Mouse (Mus musculus) CD8-positive naive resting alpha-beta T cell, adult 2 months (primary cell): ENCODE measurements around the gene Utrn.

Experiments used
- DNase-seq, 2 experiments: peaks; one replicate each; pipeline ENCODE4 v3.0.0; 2022; ENCODE audit warnings: low read depth in 2 of 2, low spot score in 2 of 2

Gene Utrn

DNA sequence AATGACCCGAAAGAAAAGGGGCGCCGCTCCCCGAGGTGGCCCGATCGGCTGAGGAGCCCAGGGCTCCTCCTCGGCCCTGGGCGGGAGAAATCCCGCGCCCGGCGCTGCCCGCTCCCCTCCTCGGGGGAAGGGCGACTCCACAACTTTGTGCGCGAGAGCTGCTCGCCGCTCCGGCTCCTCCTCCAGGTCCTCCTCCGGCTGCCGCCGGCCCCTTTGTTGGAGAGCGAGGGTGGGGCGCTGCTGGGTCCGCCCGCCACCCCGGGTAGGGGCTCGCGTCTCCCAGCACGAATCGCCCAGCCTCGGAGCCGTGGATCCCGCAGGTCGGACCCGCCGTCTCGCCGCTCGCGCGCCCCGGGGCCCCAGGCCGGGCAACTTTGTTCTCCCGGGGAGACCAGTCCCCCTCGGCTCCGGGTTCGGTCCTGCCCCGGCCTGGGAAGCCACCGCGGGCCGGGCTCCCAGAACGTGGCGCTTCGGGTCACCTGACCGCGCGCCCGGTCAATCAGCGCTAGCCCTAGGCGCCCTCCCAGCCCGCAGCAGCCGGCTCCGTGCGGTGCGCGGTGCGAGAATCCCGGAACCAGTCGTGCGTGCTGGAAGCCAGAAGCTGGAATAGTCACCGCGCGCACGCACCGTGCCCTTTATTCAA, at the start of gene Utrn:
TSS of gene Utrn (minus strand) at position 337 of the 643 bp plus-strand sequence.
- DNase-seq: peak; percentile 35 to 36

DNA sequence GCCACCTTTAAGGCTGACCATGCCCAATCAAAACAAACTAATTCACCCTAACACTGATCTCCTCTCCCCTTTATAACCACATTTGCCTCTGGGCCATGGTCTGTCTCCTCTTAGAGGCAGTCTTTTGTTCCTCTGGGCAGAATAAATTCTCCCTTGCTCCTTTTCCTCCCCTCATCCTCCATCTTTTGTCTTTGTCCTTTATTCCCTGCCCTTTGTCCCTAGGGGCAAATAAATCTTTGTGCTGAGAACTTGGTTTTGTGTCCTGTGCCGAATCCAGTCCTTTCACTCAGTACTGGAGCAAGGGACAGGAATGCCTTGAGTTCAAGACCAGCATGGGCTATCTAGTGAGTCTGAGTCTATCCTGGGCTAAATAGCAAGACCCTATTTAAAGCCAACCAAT, 48.5 kb upstream of the Utrn start:
- DNase-seq: no peak

DNA sequence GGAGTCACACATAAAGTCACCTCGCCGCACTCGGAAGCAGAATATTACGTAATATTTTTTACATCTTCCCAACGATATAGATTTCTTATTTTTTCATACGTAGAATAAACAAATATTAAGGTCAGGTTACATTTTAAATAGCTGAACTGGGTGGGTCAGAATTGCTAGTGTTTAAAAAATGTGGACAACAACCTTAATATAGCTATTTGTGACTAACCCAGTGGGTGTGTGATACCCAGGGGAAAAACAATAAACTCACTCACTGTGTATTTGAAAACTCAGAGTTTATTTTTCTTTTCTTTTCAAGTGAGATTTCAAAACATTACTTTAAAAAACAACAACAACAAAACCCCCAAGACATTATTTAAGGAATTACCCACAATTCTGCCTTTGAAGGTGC, 47.2 kb upstream of the Utrn start:
- no peak for DNase-seq

DNA sequence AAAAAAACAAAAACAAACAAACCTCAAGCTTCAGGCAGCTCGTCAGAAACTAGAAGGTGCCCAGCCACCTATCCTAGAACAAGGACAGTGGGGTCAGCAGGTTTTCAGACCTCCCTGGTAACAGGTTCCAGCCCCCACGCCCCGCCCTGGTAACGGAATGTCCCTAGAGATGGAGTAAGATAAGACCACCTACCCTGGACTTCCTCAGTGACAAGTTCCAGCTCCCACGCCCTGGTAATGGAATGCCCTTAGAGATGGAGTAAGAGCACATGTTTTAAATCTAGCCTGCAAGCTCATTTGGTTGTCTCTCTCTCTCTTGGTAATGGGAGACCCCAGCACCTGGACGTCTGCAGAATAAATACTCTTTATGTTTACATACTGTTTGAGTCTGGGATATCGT, 46.7 kb upstream of the Utrn start:
- no peak for DNase-seq

DNA sequence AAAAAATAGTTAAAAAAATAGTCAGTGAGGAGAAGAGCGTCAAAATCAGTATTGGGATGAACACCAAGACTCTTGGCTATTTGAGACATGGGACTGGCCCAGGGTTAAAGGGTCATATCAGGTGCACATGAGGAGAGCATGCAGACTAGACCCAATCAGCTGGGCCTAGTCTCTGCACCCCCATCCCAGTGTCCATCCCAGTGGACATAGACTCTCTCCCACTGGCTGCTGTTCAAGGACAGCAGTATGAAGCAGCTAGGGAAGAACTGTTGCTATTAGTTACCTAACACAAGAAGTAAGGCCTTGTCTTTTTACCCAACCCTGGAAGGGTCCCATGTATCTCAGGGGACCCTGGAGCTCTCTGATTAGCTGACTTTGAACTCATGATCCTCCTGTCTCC, 45.0 kb upstream of the Utrn start:
- no peak for DNase-seq

DNA sequence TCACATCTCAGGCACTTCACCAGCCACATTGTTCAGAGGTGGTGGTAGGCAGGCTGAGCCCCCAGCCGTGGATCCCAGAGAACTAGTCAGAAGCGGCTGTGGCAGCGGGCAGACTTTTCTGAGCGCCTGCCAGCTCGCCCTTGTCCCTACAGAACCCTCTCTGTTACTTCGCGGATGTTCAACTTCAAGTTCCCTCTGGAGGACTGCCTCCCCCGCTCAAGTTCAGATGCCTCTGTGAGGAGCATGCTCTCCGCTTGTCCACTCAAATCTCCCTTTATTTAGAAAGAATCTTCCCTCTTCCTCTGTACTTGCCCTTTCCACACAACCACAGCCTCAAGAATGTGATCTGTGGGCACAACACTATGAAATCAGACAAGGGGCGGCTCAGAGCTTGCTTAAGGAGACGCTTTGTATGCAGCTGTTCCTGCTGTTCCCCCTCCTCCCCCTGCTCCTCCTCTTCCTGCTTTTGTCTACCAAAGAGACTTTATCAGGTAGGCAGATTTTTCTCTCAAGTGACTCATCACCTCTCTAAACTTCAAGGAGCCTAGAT, 42.9 kb upstream of the Utrn start:
- no peak for DNase-seq

DNA sequence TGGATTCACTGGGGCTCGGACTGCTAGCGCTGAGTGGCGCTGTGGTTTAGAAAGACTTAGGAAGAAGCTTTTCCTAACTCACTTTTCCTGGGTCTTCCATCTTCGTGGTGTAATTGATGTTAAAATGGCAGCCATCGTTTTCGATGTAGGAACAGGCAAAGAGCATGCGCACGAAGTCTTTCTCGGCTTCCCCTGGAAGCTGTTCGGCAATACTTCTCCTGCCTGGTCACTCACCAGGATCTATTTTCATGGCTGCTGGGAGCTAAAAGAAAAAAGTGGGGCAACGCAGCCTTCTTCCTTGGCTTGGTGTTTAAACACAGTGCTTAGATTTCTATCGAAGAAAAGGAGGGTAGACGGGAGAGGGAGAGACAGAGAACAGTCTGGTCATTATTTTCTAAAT, 42.3 kb upstream of the Utrn start:
- no peak for DNase-seq

DNA sequence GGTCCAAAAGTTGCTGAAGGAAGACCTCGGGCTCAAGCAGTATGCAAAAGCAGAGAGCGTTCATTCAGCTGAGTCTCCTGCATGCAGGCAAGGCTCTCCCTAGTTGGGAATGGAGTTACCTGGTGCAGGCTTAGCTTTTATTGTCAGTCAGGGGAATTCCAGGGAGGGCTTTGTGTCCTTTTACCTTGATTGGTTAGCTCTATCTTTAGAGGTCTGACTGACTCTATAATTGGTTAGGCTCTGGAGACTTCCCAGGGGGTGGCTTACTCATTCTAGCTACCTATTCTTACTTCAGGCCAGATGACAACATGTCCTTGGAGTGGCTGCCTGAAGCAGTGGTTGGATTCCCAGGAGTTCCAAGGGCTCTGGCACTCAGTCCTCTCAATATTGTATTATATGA, 40.7 kb upstream of the Utrn start:
- no peak for DNase-seq

DNA sequence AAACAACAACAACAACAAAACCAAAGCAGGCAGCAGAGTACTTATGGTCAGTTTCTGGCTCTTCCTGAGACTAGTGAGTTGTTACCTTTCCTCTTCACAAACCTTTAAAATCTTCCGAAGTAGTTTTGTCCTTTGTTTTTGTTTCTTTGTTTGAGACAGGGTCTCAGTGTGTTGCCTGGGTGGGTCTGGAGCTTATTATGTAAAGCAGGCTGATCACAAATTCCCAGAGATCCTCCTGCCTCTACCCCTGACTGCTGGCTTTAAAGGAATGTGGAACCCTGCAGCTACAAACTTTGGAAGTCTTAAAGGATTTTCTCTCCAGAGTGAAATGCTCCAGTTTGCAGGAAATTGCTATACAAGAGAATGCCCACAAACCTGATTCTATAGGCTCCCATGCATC, 40.0 kb upstream of the Utrn start:
- no peak for DNase-seq

DNA sequence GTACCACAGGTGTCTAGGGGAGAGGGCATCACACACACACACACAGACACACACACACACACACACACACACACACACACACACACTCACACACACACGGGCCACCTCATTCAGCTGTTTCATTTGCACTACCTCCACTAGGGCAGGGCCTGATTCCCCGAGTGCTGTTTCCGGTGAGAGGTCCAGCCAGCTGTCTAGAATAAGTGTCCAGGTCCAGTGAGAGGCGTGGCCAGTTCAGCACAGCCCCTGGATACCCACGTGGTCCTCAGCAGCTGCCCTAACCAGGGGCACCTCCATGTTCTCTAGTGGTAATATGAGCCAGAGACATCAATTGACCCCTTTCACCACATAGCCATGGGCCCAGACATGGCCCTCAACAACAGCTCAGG, 35.0 kb upstream of the Utrn start:
- no peak for DNase-seq

DNA sequence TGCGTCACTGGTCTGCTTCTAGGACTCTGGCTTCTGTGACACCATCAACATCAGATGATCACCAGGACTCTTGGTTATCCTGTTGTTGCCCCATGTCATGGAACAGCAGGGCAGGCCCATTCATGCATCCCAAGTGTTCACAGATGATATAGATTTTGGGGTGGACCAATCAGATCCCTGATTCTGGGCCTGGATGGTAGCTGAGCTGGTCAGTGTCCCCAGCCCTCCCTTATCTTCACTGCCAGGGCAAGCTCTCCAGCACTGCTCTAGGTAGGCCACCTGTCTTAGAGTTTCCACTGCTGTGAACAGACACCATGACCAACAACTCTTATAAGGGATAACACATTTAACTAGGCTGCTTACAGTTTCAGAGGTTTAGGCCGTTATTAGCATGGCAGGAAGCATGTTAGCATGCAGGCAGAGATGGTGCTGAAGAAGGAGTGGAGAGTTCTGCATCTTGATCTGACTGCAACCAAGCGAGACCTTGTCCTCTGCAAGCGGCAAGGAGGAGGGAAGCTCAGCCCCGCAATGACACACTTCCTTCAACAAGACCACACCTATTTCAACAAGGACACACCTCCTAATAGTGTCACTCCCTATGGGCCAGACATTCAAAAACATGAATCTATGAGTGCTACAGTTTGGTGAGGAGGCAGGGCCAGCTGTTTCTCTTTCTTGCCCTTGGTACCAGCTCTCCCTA, 34.4 kb upstream of the Utrn start:
- DNase-seq: no peak

DNA sequence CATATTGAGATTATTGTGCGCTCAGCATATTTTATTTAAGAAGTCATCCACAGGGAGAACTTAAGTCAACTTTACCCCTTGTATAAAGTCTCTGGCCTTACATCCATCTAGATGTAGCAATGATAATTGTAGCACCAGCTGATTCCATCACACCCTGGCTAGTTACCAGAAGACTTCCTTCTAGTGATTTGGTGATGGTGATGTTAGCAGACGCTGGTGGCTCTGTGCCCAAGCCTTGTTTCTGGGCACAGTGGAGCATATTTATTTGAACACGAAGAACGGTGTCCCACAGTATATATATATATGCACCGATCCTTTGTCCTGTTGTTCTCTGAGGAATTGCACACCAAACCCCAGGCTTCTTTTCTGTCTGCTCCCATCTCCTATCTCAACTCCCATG, 30.7 kb upstream of the Utrn start:
- DNase-seq: no peak

DNA sequence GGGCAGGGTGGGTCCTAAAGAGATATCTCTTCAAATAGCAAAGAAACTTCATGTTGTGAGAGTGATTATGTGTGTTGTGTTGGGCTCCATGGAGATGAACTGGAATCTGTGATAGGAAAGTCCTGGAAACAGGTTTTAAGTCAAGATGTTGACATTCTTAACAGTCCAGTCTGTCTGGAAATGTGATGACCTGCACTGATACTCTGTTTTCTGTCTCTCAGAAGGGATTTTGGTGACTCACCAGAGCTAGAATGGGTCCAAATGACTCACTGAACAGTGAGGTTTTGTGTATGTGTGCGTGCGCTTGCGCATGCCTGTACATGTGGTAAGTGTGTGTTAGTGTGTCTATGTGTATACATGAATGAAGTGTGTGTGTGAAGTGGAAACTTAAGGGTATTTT, 24.2 kb upstream of the Utrn start:
- no peak for DNase-seq

DNA sequence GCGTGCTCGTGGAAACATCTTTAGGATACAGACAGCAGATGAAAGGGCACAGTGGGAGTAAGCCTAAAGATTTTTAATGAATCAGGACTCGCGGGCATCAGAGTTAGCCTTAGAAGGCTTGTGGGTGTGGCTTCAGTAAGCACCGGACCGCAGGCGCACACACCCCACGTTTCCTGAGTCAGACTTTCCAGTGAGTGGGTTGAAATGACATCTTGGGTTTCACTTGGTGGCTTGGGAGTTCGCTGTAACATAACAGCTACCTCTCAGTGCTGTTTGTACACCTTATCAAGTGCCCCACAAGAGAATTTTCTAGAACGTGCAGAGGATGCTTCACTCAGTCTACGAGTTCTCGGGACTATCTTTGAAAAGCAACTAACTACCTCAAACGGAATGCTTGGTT, 19.2 kb upstream of the Utrn start:
- peak in 1 of 2 experiments; percentile 11 for DNase-seq

DNA sequence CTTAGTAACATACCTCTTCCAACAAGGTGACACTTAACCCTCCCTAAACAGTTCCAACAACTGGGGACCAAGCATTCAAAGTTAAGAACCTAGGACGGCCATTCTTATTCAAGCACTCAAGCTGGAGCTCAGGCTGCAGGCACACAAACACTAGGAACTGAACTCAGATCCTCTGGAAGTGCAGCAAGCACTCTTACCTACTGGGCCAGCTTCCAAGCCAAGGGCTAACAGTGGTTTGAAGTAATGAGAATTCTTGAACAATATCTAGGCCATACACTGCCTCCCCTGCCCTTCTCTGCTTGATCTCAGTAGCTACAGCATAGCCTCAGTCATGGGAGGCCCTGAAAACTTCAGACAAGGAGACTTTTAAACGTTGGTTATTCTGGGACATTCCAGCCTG, 18.6 kb upstream of the Utrn start:
- DNase-seq: no peak

DNA sequence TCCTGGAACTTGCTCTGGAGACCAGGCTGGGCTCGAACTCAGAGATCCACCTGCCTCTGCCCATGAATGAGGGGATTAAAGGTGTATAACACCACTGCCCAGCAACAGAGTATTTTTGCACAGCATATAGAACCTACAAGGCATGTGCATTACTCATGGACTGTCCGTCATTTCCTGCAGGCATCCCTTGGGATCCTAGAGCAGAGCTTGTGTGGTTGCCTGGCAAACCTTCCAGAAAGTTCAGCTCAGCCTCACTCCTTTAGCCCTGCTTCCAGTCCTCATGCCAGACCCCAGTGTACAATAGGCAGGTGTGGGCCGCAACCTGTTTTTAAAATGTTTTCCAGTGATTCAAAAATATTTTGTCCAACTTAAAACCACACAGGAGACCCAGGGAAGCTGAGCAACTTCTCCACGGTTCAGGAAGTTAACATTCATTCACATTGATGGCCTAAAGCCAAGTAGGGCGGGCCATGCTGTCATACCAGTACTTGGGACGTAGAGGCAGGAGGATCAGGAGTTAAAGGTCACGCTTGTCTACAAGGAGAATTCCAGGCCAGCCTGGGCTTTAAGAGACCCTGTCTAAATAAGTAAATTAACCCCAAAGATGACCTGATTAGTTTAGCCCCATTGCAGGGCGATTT, 15.3 kb upstream of the Utrn start:
- DNase-seq: no peak

DNA sequence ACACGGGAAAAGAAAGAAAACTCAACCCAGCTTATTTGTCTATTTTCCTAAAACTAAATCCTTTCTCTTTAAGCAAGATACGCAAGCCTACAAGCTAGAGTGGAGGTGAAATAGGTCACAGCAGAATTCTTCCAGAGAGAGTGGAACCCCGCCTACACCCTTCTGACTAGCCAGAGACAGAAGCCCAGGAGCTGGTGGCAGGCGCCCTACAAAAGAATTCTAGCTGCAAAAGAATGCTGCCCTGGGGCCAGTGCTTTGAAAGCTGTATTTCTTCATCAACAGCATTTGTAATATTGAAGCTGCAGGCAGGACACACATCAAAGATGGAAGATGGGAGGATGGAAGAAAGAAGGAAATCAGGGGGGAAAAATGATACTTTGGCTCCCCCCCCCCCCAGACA, 12.7 kb upstream of the Utrn start:
- no peak for DNase-seq

DNA sequence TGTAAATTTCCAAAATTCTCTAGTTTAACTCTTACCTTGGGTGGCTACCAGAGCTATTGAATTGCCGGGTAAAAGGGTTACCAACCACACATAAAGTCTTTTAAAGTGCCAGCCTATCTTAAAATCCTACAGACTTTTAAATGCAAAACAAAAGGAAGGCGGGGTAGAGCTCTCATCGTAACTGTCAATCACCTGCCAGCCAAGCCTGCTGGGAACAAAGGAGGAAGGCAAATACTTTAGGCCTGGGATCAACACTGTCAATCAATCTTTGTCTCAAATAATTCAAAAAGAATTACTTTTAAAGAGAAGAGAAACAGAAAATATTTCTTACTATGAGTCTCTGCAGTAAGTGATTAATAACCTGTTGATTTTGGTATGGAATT, 10.1 kb upstream of the Utrn start:
- no peak for DNase-seq

DNA sequence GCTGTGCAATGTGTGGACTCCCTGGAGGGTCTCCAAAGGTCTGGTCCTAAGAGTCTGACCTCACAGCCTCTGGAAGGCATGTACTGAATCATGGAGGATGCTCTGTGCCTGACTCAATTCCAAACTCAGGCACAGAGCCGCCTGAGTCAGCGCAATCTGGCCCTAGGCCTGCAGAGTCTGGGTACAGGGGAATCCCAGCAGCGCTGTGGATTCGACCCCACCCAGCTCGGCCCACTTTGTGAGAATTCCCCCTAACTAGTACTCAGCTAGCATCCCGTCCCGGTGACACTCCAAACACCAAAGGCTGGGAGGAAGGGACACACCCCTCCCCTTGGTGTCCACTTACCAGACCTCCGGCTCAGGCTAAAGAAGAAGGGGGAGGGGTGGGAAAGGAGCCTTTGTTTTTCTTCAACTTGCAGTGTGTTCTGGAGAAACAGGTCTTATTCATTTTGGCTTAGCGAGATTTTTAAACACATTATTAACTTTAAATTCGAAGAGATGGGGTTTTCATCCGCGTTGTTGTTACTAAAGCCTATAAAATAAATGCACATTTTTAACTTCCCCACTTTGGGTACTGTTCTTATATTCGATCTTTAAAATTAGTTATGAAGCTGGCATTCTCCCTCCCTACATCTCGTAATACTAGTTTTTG, 9.6 kb upstream of the Utrn start:
- no peak for DNase-seq

DNA sequence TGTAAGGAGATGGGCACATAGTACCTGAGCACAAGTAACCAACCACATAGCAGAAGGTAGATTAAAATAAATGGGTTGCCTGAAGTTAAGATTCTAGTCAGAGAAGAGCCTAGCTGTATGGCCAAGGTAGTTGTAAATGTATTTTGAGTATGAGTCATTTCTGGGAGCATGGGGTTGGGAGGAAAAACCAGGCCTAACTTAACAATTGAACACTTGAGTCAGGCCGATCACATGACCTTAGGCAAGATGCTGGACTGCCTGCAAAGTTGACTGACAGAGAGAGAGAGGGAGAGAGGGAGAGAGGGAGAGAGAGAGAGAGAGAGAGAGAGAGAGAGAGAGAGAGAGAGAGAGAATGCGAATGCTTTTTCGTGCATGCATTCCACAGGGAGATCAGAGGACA, 7.3 kb upstream of the Utrn start:
- no peak for DNase-seq

DNA sequence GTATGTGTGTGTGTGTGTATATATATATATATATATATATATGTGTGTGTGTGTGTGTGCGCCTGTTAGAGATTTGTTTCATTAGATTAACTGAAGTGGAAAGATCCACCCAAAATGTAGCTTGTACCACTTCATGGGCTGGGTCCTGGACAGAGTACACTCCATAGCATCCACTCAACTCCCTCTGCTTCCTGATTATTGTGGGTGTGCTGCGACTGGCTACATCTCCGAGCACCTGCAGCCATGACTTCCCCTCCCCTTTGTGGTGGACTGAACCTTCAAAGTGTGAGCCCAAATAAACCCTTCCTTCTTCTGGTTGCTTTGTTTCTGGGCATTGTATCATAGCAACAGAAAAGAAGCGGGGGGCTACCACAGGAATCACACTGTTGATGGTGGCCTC, 6.2 kb upstream of the Utrn start:
- no peak for DNase-seq
